In the genomic region with DNA sequence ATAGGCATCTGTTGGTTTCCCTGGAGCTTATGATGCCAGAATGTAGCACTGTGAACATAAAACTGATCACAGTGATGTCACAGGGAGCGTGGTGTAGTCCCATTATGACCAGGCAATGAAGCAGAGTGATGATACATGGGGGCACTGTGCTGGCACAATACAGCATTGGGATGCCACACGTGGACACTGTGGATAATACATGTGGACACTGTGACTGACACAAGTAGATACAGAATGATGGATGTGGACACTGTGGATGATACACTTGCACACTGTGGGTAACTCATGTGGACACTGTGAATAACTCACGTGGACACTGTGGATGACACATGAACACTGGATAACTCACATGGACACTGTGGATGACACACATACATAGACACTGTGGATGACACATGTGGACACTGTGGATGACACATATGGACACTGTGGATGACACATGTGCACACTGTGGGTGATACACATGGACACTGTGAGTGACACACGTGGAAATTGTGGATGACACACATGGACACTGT, we compare ENCODE assay signal across 25 mouse cellular contexts. TPM values are rescaled to one million over a fixed set of nuclear protein-coding genes. Genes with fewer than 3 reads are reported as not detected.
A peak's percentile ranks its signal among the peaks of the same experiment; 100 is the strongest.
DNase-seq lines count a peak whose midpoint lies in the region; ATAC-seq and TF ChIP-seq lines count a peak whose summit lies in the region.
"Had no signal": no experiment of that assay in that cellular context is flagged by ENCODE, and none has a peak within 500 bp of the region (broad histone marks: within the 10 kb centered on the region; RNA-seq: fewer than 3 reads in every experiment).

No protein-coding gene starts in this region.

- DNase-seq in hindbrain, embryonic 11.5 days (ENCODE audit: low spot score) = no peak
- no peak for DNase-seq in hindbrain, postnatal 0 days (ENCODE audit: low spot score)
- no peak for DNase-seq in liver, embryonic 11.5 days (ENCODE audit: low spot score)
- DNase-seq in liver = no peak
- no peak for DNase-seq in lung, postnatal 10 days
- DNase-seq: adrenal gland, adult 2 months; cerebellum, adult 2 months; gastrocnemius, adult 2 months; kidney, adult 2 months; kidney, postnatal 14 days; layer of hippocampus, postnatal 36 days; thymus, postnatal 14 days had no signal

- 76% methylated on average over 4 of the region's 4 CpGs for WGBS in hindbrain, embryonic 11.5 days
- WGBS in hindbrain, postnatal 0 days = 76% methylated on average over 4 of the region's 4 CpGs
- WGBS in liver, embryonic 11.5 days = 65% methylated on average over 4 of the region's 4 CpGs
- WGBS in embryonic facial prominence, embryonic 12.5 days = 72% methylated on average over 4 of the region's 4 CpGs
- 72% methylated on average over 4 of the region's 4 CpGs for WGBS in embryonic facial prominence, embryonic 13.5 days

- no peak overlapping the region for H3K4me2 ChIP-seq in hindbrain, embryonic 11.5 days (replicated peaks; ENCODE audit: low read depth, low read length)
- no peak overlapping the region for H3K4me2 ChIP-seq in hindbrain, postnatal 0 days (ENCODE audit: low read depth, low read length)
- H3K4me2 ChIP-seq in liver, embryonic 11.5 days = no peak overlapping the region
- H3K4me2 ChIP-seq in embryonic facial prominence, embryonic 12.5 days (replicated peaks) = no peak overlapping the region
- no peak overlapping the region for H3K4me2 ChIP-seq in embryonic facial prominence, embryonic 13.5 days
- H3K4me2 ChIP-seq: heart, embryonic 15.5 days; lung, embryonic 15.5 days; neural tube, embryonic 13.5 days had no signal

- no peak overlapping the region for H3K4me3 ChIP-seq in hindbrain, embryonic 11.5 days (ENCODE audit: low read depth, low read length)
- H3K4me3 ChIP-seq in hindbrain, postnatal 0 days (ENCODE audit: low read length) = no peak overlapping the region
- H3K4me3 ChIP-seq in liver, embryonic 11.5 days (ENCODE audit: low read depth, low read length) = no peak overlapping the region
- H3K4me3 ChIP-seq in embryonic facial prominence, embryonic 12.5 days = no peak overlapping the region
- H3K4me3 ChIP-seq in embryonic facial prominence, embryonic 13.5 days = no peak overlapping the region
- H3K4me3 ChIP-seq: gastrocnemius, adult 2 months; heart, embryonic 15.5 days; layer of hippocampus, adult 2 months; lung, embryonic 15.5 days; neural tube, embryonic 13.5 days had no signal

- no peak overlapping the region for H3K9ac ChIP-seq in hindbrain, embryonic 11.5 days (ENCODE audit: low read depth, low read length)
- H3K9ac ChIP-seq in hindbrain, postnatal 0 days (replicated peaks; ENCODE audit: low read length) = no peak overlapping the region
- H3K9ac ChIP-seq in liver, embryonic 11.5 days (ENCODE audit: low read depth, low read length) = no peak overlapping the region
- H3K9ac ChIP-seq in embryonic facial prominence, embryonic 12.5 days = no peak overlapping the region
- no peak overlapping the region for H3K9ac ChIP-seq in embryonic facial prominence, embryonic 13.5 days
- H3K9ac ChIP-seq: heart, embryonic 15.5 days; lung, embryonic 15.5 days; neural tube, embryonic 13.5 days had no signal

- no peaks in the 10 kb centered on the region for H3K4me1 ChIP-seq in hindbrain, embryonic 11.5 days (replicated peaks; ENCODE audit: control insufficient read depth, insufficient read depth, low read length)
- no peaks in the 10 kb centered on the region for H3K4me1 ChIP-seq in hindbrain, postnatal 0 days (ENCODE audit: insufficient read depth, low read length)
- no peaks in the 10 kb centered on the region for H3K4me1 ChIP-seq in liver, embryonic 11.5 days (replicated peaks; ENCODE audit: control insufficient read depth, insufficient read depth, low read length)
- H3K4me1 ChIP-seq in embryonic facial prominence, embryonic 12.5 days = no peaks in the 10 kb centered on the region
- no peaks in the 10 kb centered on the region for H3K4me1 ChIP-seq in embryonic facial prominence, embryonic 13.5 days
- H3K4me1 ChIP-seq: heart, embryonic 15.5 days; lung, embryonic 15.5 days; neural tube, embryonic 13.5 days had no signal

- H3K27ac ChIP-seq in hindbrain, embryonic 11.5 days (ENCODE audit: low read depth, low read length) = no peak overlapping the region
- H3K27ac ChIP-seq in hindbrain, postnatal 0 days = no peak overlapping the region
- H3K27ac ChIP-seq in liver, embryonic 11.5 days (ENCODE audit: low read depth, low read length) = no peak overlapping the region
- H3K27ac ChIP-seq in embryonic facial prominence, embryonic 12.5 days = no peak overlapping the region
- no peak overlapping the region for H3K27ac ChIP-seq in embryonic facial prominence, embryonic 13.5 days
- H3K27ac ChIP-seq: gastrocnemius, adult 2 months; heart, embryonic 15.5 days; layer of hippocampus, adult 2 months; lung, embryonic 15.5 days; macrophage; neural tube, embryonic 13.5 days had no signal

- H3K27me3 ChIP-seq in hindbrain, embryonic 11.5 days (ENCODE audit: control insufficient read depth, insufficient read depth, low read length) = no peaks in the 10 kb centered on the region
- H3K27me3 ChIP-seq in hindbrain, postnatal 0 days (ENCODE audit: insufficient read depth, low read length) = no peaks in the 10 kb centered on the region
- no peaks in the 10 kb centered on the region for H3K27me3 ChIP-seq in liver, embryonic 11.5 days (replicated peaks; ENCODE audit: control insufficient read depth, insufficient read depth, low read length)
- H3K27me3 ChIP-seq in embryonic facial prominence, embryonic 12.5 days = no peaks in the 10 kb centered on the region
- H3K27me3 ChIP-seq in embryonic facial prominence, embryonic 13.5 days = no peaks in the 10 kb centered on the region
- H3K27me3 ChIP-seq: heart, embryonic 15.5 days; lung, embryonic 15.5 days; neural tube, embryonic 13.5 days had no signal

- peak; percentile 27; the same call in 1 of the 2 replicates for ATAC-seq in hindbrain, embryonic 11.5 days (ENCODE audit: low FRiP score)
- no peak for ATAC-seq in hindbrain, postnatal 0 days
- 0 out of 2 replicates have a peak, but pooled peaks have one; percentile 7 for ATAC-seq in liver, embryonic 11.5 days (replicated peaks; ENCODE audit: low FRiP score)
- 0 out of 2 replicates have a peak, but pooled peaks have one; percentile 52 for ATAC-seq in embryonic facial prominence, embryonic 12.5 days (ENCODE audit: insufficient number of reproducible peaks, insufficient read depth, low FRiP score, low TSS enrichment)
- ATAC-seq in embryonic facial prominence, embryonic 13.5 days (ENCODE audit: insufficient number of reproducible peaks, insufficient read depth, low FRiP score, low TSS enrichment, low read depth) = peak; percentile 43; the same call in 1 of the 2 replicates

- no peaks in the 10 kb centered on the region for H3K36me3 ChIP-seq in hindbrain, embryonic 11.5 days (ENCODE audit: control insufficient read depth, insufficient read depth, low read length)
- H3K36me3 ChIP-seq in hindbrain, postnatal 0 days (ENCODE audit: insufficient read depth, low read length) = no peaks in the 10 kb centered on the region
- no peaks in the 10 kb centered on the region for H3K36me3 ChIP-seq in liver, embryonic 11.5 days (ENCODE audit: control insufficient read depth, insufficient read depth, low read length)
- no peaks in the 10 kb centered on the region for H3K36me3 ChIP-seq in embryonic facial prominence, embryonic 12.5 days
- H3K36me3 ChIP-seq in embryonic facial prominence, embryonic 13.5 days = no peaks in the 10 kb centered on the region
- H3K36me3 ChIP-seq: heart, embryonic 15.5 days; lung, embryonic 15.5 days; neural tube, embryonic 13.5 days had no signal

- TF ChIP-seq CTCF in hindbrain, postnatal 0 days (IDR thresholded peaks at IDR 0.05; ENCODE audit: low read depth) = no peak

- H3K9me3 ChIP-seq in hindbrain, embryonic 11.5 days (ENCODE audit: control insufficient read depth, low read length) = no peaks in the 10 kb centered on the region
- H3K9me3 ChIP-seq in hindbrain, postnatal 0 days (ENCODE audit: low read length) = no peaks in the 10 kb centered on the region
- no peaks in the 10 kb centered on the region for H3K9me3 ChIP-seq in liver, embryonic 11.5 days (ENCODE audit: control insufficient read depth, low read length)
- no peaks in the 10 kb centered on the region for H3K9me3 ChIP-seq in embryonic facial prominence, embryonic 12.5 days
- H3K9me3 ChIP-seq in embryonic facial prominence, embryonic 13.5 days = no peaks in the 10 kb centered on the region
- H3K9me3 ChIP-seq: heart, embryonic 15.5 days; lung, embryonic 15.5 days; neural tube, embryonic 13.5 days had no signal

RNA-seq across cellular contexts. Expression of a gene that starts 7.4 kb away (rescaled TPM):
- not detected in 2 replicates for polyA plus RNA-seq in hindbrain, embryonic 11.5 days (2014; fragmentation: Nextera tagmentation; extraction: Ambion mirVana)
- total RNA-seq in hindbrain, postnatal 0 days (2014; rRNA removed) = not detected in 2 replicates
- polyA plus RNA-seq in hindbrain, postnatal 0 days (2015; fragmentation: Nextera tagmentation; extraction: Ambion mirVana) = not detected in 2 replicates
- polyA plus RNA-seq in liver, embryonic 11.5 days (2014; fragmentation: Nextera tagmentation; extraction: Ambion mirVana) = not detected in 2 replicates
- polyA plus RNA-seq in embryonic facial prominence, embryonic 12.5 days (2016; fragmentation: Nextera tagmentation; extraction: Ambion mirVana) = not detected in 2 replicates
- polyA plus RNA-seq in embryonic facial prominence, embryonic 13.5 days (2015; fragmentation: Nextera tagmentation; extraction: Ambion mirVana) = not detected in 2 replicates
- total RNA-seq: adrenal gland, adult 2 months; gastrocnemius, adult 2 months; hematopoietic stem cell, adult 5-6 weeks; layer of hippocampus, adult 2 months; layer of hippocampus, postnatal 36 days; left cerebral cortex, postnatal 14 days; liver, adult 2 months had no signal
- polyA plus RNA-seq: adrenal gland, adult 2 months; cerebellum, adult 2 months; gonadal fat pad, adult 2 months; heart, embryonic 15.5 days; kidney, adult 2 months; lung, embryonic 15.5 days; macrophage; neural tube, embryonic 13.5 days; small intestine, adult 2 months; testis, adult 2 months had no signal

RNA-seq across cellular contexts. Expression of a gene that starts 14.0 kb away (rescaled TPM):
- not detected in 2 replicates for polyA plus RNA-seq in hindbrain, embryonic 11.5 days (2014; fragmentation: Nextera tagmentation; extraction: Ambion mirVana)
- not detected in 2 replicates for total RNA-seq in hindbrain, postnatal 0 days (2014; rRNA removed)
- polyA plus RNA-seq in hindbrain, postnatal 0 days (2015; fragmentation: Nextera tagmentation; extraction: Ambion mirVana) = not detected in 2 replicates
- not detected in 2 replicates for polyA plus RNA-seq in liver, embryonic 11.5 days (2014; fragmentation: Nextera tagmentation; extraction: Ambion mirVana)
- polyA plus RNA-seq in embryonic facial prominence, embryonic 12.5 days (2016; fragmentation: Nextera tagmentation; extraction: Ambion mirVana) = not detected in 2 replicates
- polyA plus RNA-seq in embryonic facial prominence, embryonic 13.5 days (2015; fragmentation: Nextera tagmentation; extraction: Ambion mirVana) = not detected in 2 replicates
- total RNA-seq: adrenal gland, adult 2 months; gastrocnemius, adult 2 months; hematopoietic stem cell, adult 5-6 weeks; layer of hippocampus, adult 2 months; layer of hippocampus, postnatal 36 days; left cerebral cortex, postnatal 14 days; liver, adult 2 months had no signal
- polyA plus RNA-seq: adrenal gland, adult 2 months; cerebellum, adult 2 months; gonadal fat pad, adult 2 months; heart, embryonic 15.5 days; kidney, adult 2 months; liver, adult 2 months; lung, embryonic 15.5 days; macrophage; neural tube, embryonic 13.5 days; small intestine, adult 2 months; testis, adult 2 months had no signal

RNA-seq across cellular contexts. Expression of a gene that starts 35.8 kb away (rescaled TPM):
- polyA plus RNA-seq in hindbrain, embryonic 11.5 days (2014; fragmentation: Nextera tagmentation; extraction: Ambion mirVana) = not detected in 2 replicates
- total RNA-seq in hindbrain, postnatal 0 days (2014; rRNA removed) = not detected in 2 replicates
- polyA plus RNA-seq in hindbrain, postnatal 0 days (2015; fragmentation: Nextera tagmentation; extraction: Ambion mirVana) = not detected in 2 replicates
- not detected in 2 replicates for polyA plus RNA-seq in liver, embryonic 11.5 days (2014; fragmentation: Nextera tagmentation; extraction: Ambion mirVana)
- polyA plus RNA-seq in embryonic facial prominence, embryonic 12.5 days (2016; fragmentation: Nextera tagmentation; extraction: Ambion mirVana) = 0.13 TPM in 1 of 2 replicates, not detected in the other
- 0.22 TPM in 1 of 2 replicates, not detected in the other for polyA plus RNA-seq in embryonic facial prominence, embryonic 13.5 days (2015; fragmentation: Nextera tagmentation; extraction: Ambion mirVana)
- total RNA-seq: gastrocnemius, adult 2 months; hematopoietic stem cell, adult 5-6 weeks; layer of hippocampus, adult 2 months; layer of hippocampus, postnatal 36 days; left cerebral cortex, postnatal 14 days had no signal
- polyA plus RNA-seq: cerebellum, adult 2 months; heart, embryonic 15.5 days; lung, embryonic 15.5 days; macrophage had no signal

RNA-seq across cellular contexts. Expression of a gene that starts 43.1 kb away (rescaled TPM):
- polyA plus RNA-seq in hindbrain, embryonic 11.5 days (2014; fragmentation: Nextera tagmentation; extraction: Ambion mirVana) = not detected in 2 replicates
- total RNA-seq in hindbrain, postnatal 0 days (2014; rRNA removed) = not detected in 2 replicates
- polyA plus RNA-seq in hindbrain, postnatal 0 days (2015; fragmentation: Nextera tagmentation; extraction: Ambion mirVana) = not detected in 2 replicates
- polyA plus RNA-seq in liver, embryonic 11.5 days (2014; fragmentation: Nextera tagmentation; extraction: Ambion mirVana) = not detected in 2 replicates
- not detected in 2 replicates for polyA plus RNA-seq in embryonic facial prominence, embryonic 12.5 days (2016; fragmentation: Nextera tagmentation; extraction: Ambion mirVana)
- polyA plus RNA-seq in embryonic facial prominence, embryonic 13.5 days (2015; fragmentation: Nextera tagmentation; extraction: Ambion mirVana) = not detected in 2 replicates
- total RNA-seq: adrenal gland, adult 2 months; gastrocnemius, adult 2 months; hematopoietic stem cell, adult 5-6 weeks; layer of hippocampus, adult 2 months; layer of hippocampus, postnatal 36 days; left cerebral cortex, postnatal 14 days; liver, adult 2 months had no signal
- polyA plus RNA-seq: adrenal gland, adult 2 months; cerebellum, adult 2 months; gonadal fat pad, adult 2 months; heart, embryonic 15.5 days; kidney, adult 2 months; liver, adult 2 months; lung, embryonic 15.5 days; macrophage; neural tube, embryonic 13.5 days; small intestine, adult 2 months had no signal

RNA-seq across cellular contexts. Expression of a gene that starts 53.2 kb away (rescaled TPM):
- not detected in 2 replicates for polyA plus RNA-seq in hindbrain, embryonic 11.5 days (2014; fragmentation: Nextera tagmentation; extraction: Ambion mirVana)
- total RNA-seq in hindbrain, postnatal 0 days (2014; rRNA removed) = not detected in 2 replicates
- not detected in 2 replicates for polyA plus RNA-seq in hindbrain, postnatal 0 days (2015; fragmentation: Nextera tagmentation; extraction: Ambion mirVana)
- not detected in 2 replicates for polyA plus RNA-seq in liver, embryonic 11.5 days (2014; fragmentation: Nextera tagmentation; extraction: Ambion mirVana)
- polyA plus RNA-seq in embryonic facial prominence, embryonic 12.5 days (2016; fragmentation: Nextera tagmentation; extraction: Ambion mirVana) = not detected in 2 replicates
- polyA plus RNA-seq in embryonic facial prominence, embryonic 13.5 days (2015; fragmentation: Nextera tagmentation; extraction: Ambion mirVana) = not detected in 2 replicates
- total RNA-seq: adrenal gland, adult 2 months; gastrocnemius, adult 2 months; hematopoietic stem cell, adult 5-6 weeks; layer of hippocampus, adult 2 months; layer of hippocampus, postnatal 36 days; left cerebral cortex, postnatal 14 days; liver, adult 2 months had no signal
- polyA plus RNA-seq: adrenal gland, adult 2 months; cerebellum, adult 2 months; gonadal fat pad, adult 2 months; heart, embryonic 15.5 days; kidney, adult 2 months; liver, adult 2 months; lung, embryonic 15.5 days; macrophage; neural tube, embryonic 13.5 days; small intestine, adult 2 months; testis, adult 2 months had no signal
